Mouse (Mus musculus) heart, postnatal 4 days (tissue): ENCODE results near the gene Elp4. TPM values are rescaled to one million over a fixed set of nuclear protein-coding genes. Genes with fewer than 3 reads are reported as not detected.

Experiments
- DNase-seq: peaks from one replicate; pipeline ENCODE4 v3.0.0; 2021
- total RNA-seq, 2 experiments: library from RNA; stranded (reverse); gene quantifications; 2 replicates each; pipeline ENCODE4 v1.2.3; 2021

Elp4 gene
- total RNA-seq, 2 experiments from 2014 or later, result 18.8 TPM

GRCm38 (mm10) chr2:105682011-105682501, 222.3 kb downstream of the Elp4 start:
- no peak for DNase-seq

DNA sequence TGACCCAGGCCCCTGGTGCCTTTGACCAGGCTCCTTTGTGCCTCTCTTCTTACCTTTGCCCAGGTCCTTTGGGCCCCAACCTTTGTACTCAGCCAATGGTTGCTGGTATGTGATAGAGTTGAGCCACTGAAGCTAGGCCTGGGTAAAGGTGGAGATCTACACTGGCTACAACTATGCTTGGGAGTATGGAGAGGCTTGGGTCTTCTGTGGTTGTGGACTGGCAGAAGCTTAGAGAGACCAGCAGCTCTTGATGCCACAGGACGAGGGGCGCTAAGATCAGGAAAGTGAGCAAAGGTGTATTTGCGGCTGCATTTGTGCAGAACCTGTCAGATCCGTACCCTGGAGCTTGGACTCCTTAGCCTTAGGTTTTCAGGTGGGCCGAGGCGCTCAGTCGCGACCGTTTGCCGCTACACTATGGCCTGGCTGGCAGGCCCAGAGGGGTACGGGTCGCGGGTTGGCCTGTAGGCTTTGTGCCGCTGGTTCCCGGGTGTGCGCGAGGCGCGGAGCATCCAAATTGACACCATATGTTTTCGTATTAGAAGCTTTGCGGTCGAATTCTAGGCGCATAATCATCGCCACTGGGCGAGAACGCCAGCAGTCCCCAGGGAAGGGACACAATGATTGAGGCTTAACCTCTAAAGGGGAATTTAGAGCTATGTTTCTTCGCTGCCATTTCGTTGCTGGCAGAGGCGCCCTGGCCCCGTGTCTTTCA, 223.2 kb downstream of the Elp4 start:
- DNase-seq, result no peak

GRCm38 (mm10) chr2:105680146-105680998, 224.0 kb downstream of the Elp4 start:
- no peak for DNase-seq

GRCm38 (mm10) chr2:105679331-105679730, 225.0 kb downstream of the Elp4 start:
- no peak for DNase-seq

DNA sequence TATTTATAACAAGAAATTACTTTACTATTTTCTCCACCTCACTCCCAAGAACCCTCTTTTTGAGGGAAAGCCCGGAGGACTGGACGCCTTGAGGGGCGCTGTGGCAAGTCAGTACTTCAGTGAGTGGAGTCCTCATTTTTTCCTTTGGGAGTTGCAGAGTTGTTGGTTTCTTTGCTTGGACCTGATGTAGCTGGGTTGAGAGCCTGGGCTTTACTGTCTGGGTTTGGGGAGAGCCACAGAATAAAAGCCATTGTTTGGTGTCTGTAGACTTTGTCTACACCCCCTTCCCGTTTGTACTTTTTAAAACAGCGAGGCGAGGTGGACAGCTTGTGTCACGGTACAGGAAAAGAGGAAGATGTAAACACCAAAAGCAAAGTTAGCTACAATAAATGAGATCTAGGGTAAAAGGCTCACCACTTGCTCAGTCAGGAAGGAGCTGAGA, 225.5 kb downstream of the Elp4 start:
- no peak for DNase-seq

DNA sequence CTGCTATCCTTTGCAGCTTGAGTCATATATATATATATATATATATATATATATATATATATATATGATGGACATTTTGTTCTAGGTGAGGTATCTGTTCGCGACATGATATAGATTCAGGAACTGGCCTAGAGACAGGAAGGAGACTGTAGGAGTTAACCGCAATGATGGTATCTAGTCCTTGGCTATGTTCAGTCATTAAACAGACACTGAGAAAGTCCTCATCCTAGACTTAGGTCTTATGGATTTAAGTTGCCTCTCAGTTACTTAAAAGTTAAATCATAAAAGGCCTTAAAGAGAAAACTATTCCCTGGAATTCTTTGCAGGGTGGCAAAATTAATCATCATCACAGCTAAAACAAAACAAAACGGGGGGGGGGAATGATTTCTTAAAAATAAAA, 226.1 kb downstream of the Elp4 start:
- DNase-seq, result no peak

DNA sequence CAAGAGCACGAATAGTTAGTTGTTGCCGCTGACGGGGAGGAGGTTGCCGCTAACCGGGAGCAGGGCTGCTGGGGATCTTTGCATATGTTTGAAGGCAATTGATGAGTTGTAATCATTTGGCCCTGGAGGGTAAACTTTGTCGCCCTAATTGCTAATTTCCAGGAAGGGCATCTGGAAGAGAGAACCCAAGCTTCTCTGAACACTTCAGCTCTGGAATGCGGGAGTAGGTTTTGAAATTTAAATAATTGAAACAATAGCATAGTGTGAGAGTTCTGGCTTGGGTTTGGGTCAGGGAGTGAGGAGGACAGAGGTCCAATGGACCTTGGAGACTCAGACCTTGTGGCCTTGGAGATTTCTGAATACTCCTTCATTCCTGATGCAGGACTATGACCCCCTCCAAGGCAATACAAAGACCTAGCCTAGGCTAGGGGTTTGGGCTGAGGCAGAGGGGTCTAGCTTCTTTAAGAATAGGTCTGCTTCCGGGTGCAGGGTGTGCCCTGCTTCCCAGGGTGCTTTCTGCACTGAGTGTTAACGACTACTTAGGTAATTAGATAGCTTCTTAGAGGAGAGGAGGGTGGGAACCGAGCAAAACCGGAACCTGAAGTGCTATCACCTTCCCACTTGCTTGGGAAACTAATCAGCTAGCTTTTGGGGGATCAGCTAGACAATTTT, 226.8 kb downstream of the Elp4 start:
- no peak for DNase-seq

- no peak for DNase-seq
Observed at GRCm38 (mm10) chr2:105676909-105677433, 227.4 kb downstream of the Elp4 start.

GRCm38 (mm10) chr2:105676080-105676908, 228.1 kb downstream of the Elp4 start:
- peak; percentile 60 for DNase-seq

GRCm38 (mm10) chr2:105675730-105676079, 228.7 kb downstream of the Elp4 start:
- DNase-seq, result no peak

DNA sequence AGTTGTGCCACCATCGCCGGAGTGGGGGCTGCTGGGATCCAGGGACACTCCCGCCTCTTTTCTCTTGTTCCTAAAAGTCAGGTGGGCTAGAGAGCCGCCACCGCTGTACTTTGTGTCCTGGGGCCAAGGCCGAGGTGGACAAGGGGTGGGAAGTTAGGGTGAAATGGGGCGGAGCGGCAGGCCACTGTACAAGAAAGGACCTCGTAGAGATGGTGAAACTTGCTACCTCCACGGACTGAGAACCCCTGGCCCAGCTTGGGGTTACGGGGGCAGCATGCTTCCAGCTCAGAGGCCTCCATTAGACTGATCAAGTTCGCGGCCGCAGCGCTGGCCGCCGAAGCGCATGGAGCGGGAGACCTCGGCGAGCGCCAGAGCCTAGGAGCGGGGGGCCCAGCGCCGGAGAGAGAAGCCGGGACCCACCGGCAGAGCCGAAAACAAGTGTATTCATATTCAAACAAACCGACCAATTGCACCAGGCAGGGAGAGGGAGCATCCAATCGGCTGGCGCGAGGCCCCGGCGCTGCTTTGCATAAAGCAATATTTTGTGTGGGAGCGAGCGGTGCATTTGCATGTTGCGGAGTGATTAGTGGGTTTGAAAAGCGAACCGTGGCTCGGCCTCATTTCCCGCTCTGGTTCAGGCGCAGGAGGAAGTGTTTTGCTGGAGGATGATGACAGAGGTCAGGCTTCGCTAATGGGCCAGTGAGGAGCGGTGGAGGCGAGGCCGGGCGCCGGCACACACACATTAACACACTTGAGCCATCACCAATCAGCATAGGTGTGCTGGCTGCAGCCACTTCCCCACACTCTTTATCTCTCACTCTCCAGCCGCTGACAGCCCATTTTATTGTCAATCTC, 229.3 kb downstream of the Elp4 start:
- DNase-seq, result peak; percentile 59

DNA sequence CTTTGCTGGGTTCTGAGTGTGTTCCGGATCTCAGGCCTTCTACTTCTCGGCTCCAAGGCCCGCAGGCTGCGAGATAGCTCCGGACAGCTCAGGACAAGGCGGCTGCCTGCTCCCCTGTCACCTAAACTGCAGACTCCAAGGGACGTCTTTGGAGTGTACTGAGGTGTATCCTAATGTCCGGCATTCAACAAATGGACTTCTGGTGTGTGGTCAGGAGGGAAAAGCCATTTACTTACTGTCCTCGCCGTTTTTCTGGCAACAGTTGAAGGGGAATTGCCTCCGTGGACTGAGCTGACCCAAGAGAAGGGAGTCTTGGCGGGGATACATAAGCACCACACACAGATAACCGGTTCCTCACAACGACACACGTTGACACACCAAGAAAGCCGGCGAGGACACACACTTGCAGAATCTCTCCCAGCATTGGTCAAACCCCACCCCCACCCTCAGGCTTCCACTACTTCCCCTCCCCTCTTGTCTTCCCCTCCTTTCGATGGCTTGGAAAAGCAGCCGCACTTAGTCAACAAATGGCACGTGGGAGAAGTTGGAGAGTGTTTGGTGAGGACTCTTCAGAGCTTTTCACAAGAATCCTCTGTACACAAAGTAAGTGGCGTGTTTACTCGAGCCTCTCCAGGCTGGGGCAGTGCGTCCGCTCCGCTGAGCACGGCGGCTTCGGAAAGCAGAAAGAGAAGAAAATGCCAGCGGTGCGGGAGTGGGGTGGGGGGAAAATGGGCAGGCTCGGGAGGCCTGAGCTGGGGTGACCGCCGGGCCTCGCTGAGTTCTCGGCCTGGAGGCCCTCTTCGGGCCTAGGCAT, 230.1 kb downstream of the Elp4 start:
- no peak for DNase-seq

- peak; percentile 65 for DNase-seq
Observed at GRCm38 (mm10) chr2:105673631-105674060, 230.7 kb downstream of the Elp4 start.

GRCm38 (mm10) chr2:105673054-105673453, 231.3 kb downstream of the Elp4 start:
- DNase-seq, result no peak

DNA sequence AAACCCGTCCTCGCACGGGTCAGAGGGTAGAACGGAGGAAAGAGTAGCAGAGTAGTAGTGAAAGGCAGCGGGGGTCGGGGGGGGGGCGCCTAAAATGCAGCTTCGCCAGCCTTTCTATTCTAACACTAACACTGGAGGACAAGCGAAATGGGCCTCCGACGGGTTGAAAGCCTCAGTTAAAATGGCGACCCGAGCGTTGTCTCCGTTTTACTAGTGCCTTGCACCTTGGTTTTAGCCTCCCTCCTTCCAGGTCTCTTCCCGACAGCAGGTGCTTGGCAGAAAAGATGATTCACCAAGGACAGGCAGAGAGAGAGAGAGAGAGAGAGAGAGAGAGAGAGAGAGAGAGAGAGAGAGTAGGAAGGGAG, 231.8 kb downstream of the Elp4 start:
- DNase-seq, result no peak

GRCm38 (mm10) chr2:105671798-105672595, 232.4 kb downstream of the Elp4 start:
- no peak for DNase-seq

DNA sequence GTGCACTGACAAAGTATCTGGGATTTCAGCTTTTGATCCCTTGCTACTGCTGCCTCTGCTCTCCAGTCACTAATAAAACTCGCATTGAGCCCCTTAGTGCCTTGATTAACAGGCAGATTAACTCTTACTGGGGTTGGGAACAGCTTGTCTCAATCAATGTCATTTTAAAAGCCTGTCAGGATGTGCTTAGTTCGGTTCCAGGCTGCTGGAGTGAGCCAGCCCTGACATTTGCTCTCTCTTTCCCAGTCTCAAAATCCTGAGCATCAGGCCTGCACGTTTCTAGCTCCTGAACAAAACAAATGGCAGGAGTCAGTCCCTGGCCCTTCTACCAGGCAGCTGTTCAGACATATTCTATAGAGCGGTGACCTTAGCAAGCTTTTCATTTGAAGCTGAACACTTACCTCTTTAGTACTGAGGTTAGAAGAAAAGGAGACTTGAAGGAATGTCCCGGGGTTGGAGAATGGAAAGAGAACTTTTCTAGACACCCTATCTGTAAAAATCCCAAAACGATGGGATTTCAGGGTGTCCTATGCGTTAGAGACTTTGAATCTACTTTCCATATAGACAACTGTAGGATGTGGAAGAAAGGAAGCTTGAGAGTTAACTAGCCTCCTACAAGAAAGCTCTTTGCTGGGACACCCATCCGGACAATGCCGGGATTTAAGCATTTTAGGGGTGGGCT, 233.1 kb downstream of the Elp4 start:
- no peak for DNase-seq

- no peak for DNase-seq
Observed at GRCm38 (mm10) chr2:105670731-105671095, 233.7 kb downstream of the Elp4 start.
